Mouse (Mus musculus) forebrain, embryonic 14.5 days (tissue): ENCODE results near the gene Rnf222. TPM values are rescaled to one million over a fixed set of nuclear protein-coding genes. Genes with fewer than 3 reads are reported as not detected.
"Not testable (repeated sequence)": the region's sequence is repeated elsewhere in the genome, so short reads cannot be mapped to it uniquely, and the experiment has no call there.

Source experiments
- ATAC-seq: fragments of 200-750 bp; cut with Nextera tagmentation; 2 replicates; pipeline ENCODE4 v1.8.0; 2017; ENCODE audit warnings: mild to moderate bottlenecking, moderate library complexity
- DNase-seq: peaks from one replicate; pipeline ENCODE4 v3.0.0-alpha.2; 2015; ENCODE audit warnings: low spot score
- H3K27ac ChIP-seq: fragments of 300-500 bp; sonication (generic); 2 replicates; pipeline ENCODE4 v1.5.1; 2014; ENCODE audit warnings: low read depth, mild to moderate bottlenecking, control low read depth, low read length, moderate library complexity
- H3K27me3 ChIP-seq: fragments of 300-500 bp; sonication (generic); replicated peaks from 2 replicates; pipeline ENCODE4 v1.6.1; 2014; ENCODE audit warnings: low read length, control low read depth, mixed read lengths; ENCODE audit not compliant: control insufficient read depth, insufficient read depth
- H3K36me3 ChIP-seq: fragments of 300-500 bp; sonication (generic); 2 replicates; pipeline ENCODE4 v1.6.1; 2014; ENCODE audit warnings: low read length, control low read depth; ENCODE audit not compliant: control insufficient read depth, insufficient read depth
- H3K4me1 ChIP-seq: fragments of 300-500 bp; sonication (generic); 2 replicates; pipeline ENCODE4 v1.6.1; 2014; ENCODE audit warnings: antibody characterized with exemption, low read length, control low read depth; ENCODE audit not compliant: control insufficient read depth, insufficient read depth
- H3K4me2 ChIP-seq: fragments of 300-500 bp; sonication (generic); 2 replicates; pipeline ENCODE4 v1.6.1; 2014; ENCODE audit warnings: mild to moderate bottlenecking, control low read depth, low read length
- H3K4me3 ChIP-seq: fragments of 300-500 bp; sonication (generic); 2 replicates; pipeline ENCODE4 v1.5.1; 2014; ENCODE audit warnings: low read depth, low read length, control low read depth
- H3K9ac ChIP-seq: fragments of 300-500 bp; sonication (generic); 2 replicates; pipeline ENCODE4 v1.6.1; 2014; ENCODE audit warnings: mild to moderate bottlenecking, low read length, control low read depth, moderate library complexity
- H3K9me3 ChIP-seq: fragments of 300-500 bp; sonication (generic); replicated peaks from 2 replicates; pipeline ENCODE4 v1.6.1; 2016; ENCODE audit warnings: low read length, control low read depth, mixed read lengths; ENCODE audit not compliant: control insufficient read depth
- WGBS: fragments of 180-500 bp; shearing (Covaris S2); extraction: QIAGEN DNeasy Blood & Tissue Kit; methylation state at CpG from one replicate; pipeline ENCODE4 v1.1.7; 2014; 5-methylcytosine and 5-hydroxymethylcytosine counted together
- polyA plus RNA-seq: library from polyadenylated mRNA; unstranded; fragments of >200 nt; fragmentation: Nextera tagmentation; extraction: Ambion mirVana; gene quantifications from 2 replicates; pipeline ENCODE4 v1.2.1, GENCODE M21; 2014

The Rnf222 gene
- polyA plus RNA-seq, 1 experiment from 2014 or later, result not detected

- no peak overlapping the region for H3K4me2 ChIP-seq
- H3K4me3 ChIP-seq, result no peak overlapping the region
- no peaks in the 10 kb centered on the region for H3K27me3 ChIP-seq
- peaks cover 38% of the 10 kb centered on the region for H3K36me3 ChIP-seq
- no peaks in the 10 kb centered on the region for H3K9me3 ChIP-seq
- DNase-seq (no peak), ATAC-seq (no peak)
- WGBS, result 54% methylated on average over 7 of the region's 7 CpGs
- H3K4me1 ChIP-seq, result no peaks in the 10 kb centered on the region
- H3K27ac ChIP-seq, result no peak overlapping the region
- H3K9ac ChIP-seq, result no peak overlapping the region
Observed at GRCm38 (mm10) chr11:68908846-68909503, 20.6 kb downstream of the Rnf222 start.

GRCm38 (mm10) chr11:68911531-68912177 lies 23.3 kb downstream of the Rnf222 start:
- peaks cover 12% of the 10 kb centered on the region for H3K36me3 ChIP-seq
- H3K4me2 ChIP-seq, result no peak overlapping the region
- no peaks in the 10 kb centered on the region for H3K4me1 ChIP-seq
- H3K4me3 ChIP-seq, result no peak overlapping the region
- H3K27ac ChIP-seq, result no peak overlapping the region
- 67% methylated on average over 14 of the region's 14 CpGs for WGBS
- DNase-seq (no peak), ATAC-seq (no peak)
- no peaks in the 10 kb centered on the region for H3K27me3 ChIP-seq
- H3K9ac ChIP-seq, result no peak overlapping the region
- H3K9me3 ChIP-seq, result no peaks in the 10 kb centered on the region

- no peak for ATAC-seq
- H3K27ac ChIP-seq, result no peak overlapping the region
- no peak overlapping the region for H3K4me3 ChIP-seq
- DNase-seq, result no peak
- no peak overlapping the region for H3K4me2 ChIP-seq
- no peaks in the 10 kb centered on the region for H3K36me3 ChIP-seq
- no peaks in the 10 kb centered on the region for H3K27me3 ChIP-seq
- no peak overlapping the region for H3K9ac ChIP-seq
- H3K4me1 ChIP-seq, result no peaks in the 10 kb centered on the region
- no peaks in the 10 kb centered on the region for H3K9me3 ChIP-seq
- WGBS, result 91% methylated on average over 4 of the region's 4 CpGs
Observed at GRCm38 (mm10) chr11:68914566-68914965, 26.2 kb downstream of the Rnf222 start.

GRCm38 (mm10) chr11:68923191-68923590 lies 34.8 kb downstream of the Rnf222 start:
- ATAC-seq, result no peak
- no peak overlapping the region for H3K27ac ChIP-seq
- H3K4me2 ChIP-seq, result no peak overlapping the region
- H3K27me3 ChIP-seq, result no peaks in the 10 kb centered on the region
- WGBS, result 59% methylated on average over 3 of the region's 3 CpGs
- no peaks in the 10 kb centered on the region for H3K9me3 ChIP-seq
- no peak overlapping the region for H3K4me3 ChIP-seq
- H3K9ac ChIP-seq, result no peak overlapping the region
- H3K4me1 ChIP-seq, result no peaks in the 10 kb centered on the region
- no peaks in the 10 kb centered on the region for H3K36me3 ChIP-seq
- DNase-seq, result no peak

- WGBS, result 83% methylated on average over 2 of the region's 2 CpGs
- DNase-seq (no peak), ATAC-seq (no peak)
- Histone ChIP-seq H3K4me3 (no peak overlapping the region), H3K9ac (no peak overlapping the region), H3K27me3 (no peaks in the 10 kb centered on the region), H3K36me3 (no peaks in the 10 kb centered on the region), H3K4me2 (no peak overlapping the region), H3K27ac (no peak overlapping the region), H3K4me1 (no peaks in the 10 kb centered on the region), H3K9me3 (no peaks in the 10 kb centered on the region)
Observed at GRCm38 (mm10) chr11:68924749-68925148, 36.4 kb downstream of the Rnf222 start.

GRCm38 (mm10) chr11:68926981-68927380 lies 38.6 kb downstream of the Rnf222 start, which contains the start of gene Odf4:
Odf4 (minus strand) TSS chr11:68927081.
- H3K36me3 ChIP-seq, result no peaks in the 10 kb centered on the region
- H3K27me3 ChIP-seq, result no peaks in the 10 kb centered on the region
- no peaks in the 10 kb centered on the region for H3K9me3 ChIP-seq
- no peak for DNase-seq
- H3K9ac ChIP-seq, result no peak within 1 kb of the TSS
- no peak within 1 kb of the TSS for H3K27ac ChIP-seq
- no peak for ATAC-seq
- WGBS, result 78% methylated on average over 3 of the region's 3 CpGs
- H3K4me1 ChIP-seq, result no peaks in the 10 kb centered on the region
- no peak within 1 kb of the TSS for H3K4me2 ChIP-seq
- no peak within 1 kb of the TSS for H3K4me3 ChIP-seq

- Histone ChIP-seq H3K9me3 (no peaks in the 10 kb centered on the region), H3K27ac (no peak overlapping the region), H3K9ac (no peak overlapping the region), H3K4me2 (no peak overlapping the region), H3K36me3 (no peaks in the 10 kb centered on the region), H3K4me3 (no peak overlapping the region), H3K4me1 (no peaks in the 10 kb centered on the region), H3K27me3 (no peaks in the 10 kb centered on the region)
- WGBS, result 85% methylated on average over 6 of the region's 6 CpGs
- DNase-seq (no peak), ATAC-seq (no peak)
Observed at GRCm38 (mm10) chr11:68929947-68930346, 41.6 kb downstream of the Rnf222 start.

GRCm38 (mm10) chr11:68933885-68934507 lies 45.6 kb downstream of the Rnf222 start:
- Histone ChIP-seq H3K36me3 (no peaks in the 10 kb centered on the region), H3K27me3 (no peaks in the 10 kb centered on the region), H3K4me1 (no peaks in the 10 kb centered on the region), H3K27ac (peak overlapping the region; percentile 41; the same call in 1 of the 2 replicates), H3K9me3 (no peaks in the 10 kb centered on the region), H3K4me2 (no peak overlapping the region), H3K9ac (no peak overlapping the region), H3K4me3 (no peak overlapping the region)
- DNase-seq (peak; percentile 48), ATAC-seq (no peak)
- WGBS, result 72% methylated on average over 5 of the region's 5 CpGs

GRCm38 (mm10) chr11:68936951-68937350 lies 48.6 kb downstream of the Rnf222 start:
- not testable (repeated sequence) for DNase-seq, H3K4me2 ChIP-seq, H3K9ac ChIP-seq, H3K9me3 ChIP-seq, ATAC-seq, H3K4me1 ChIP-seq, H3K36me3 ChIP-seq, H3K27ac ChIP-seq, H3K4me3 ChIP-seq, H3K27me3 ChIP-seq
- WGBS, result 86% methylated on average over 4 of the region's 4 CpGs
